Mouse (Mus musculus) neural tube, embryonic 15.5 days (tissue): ENCODE data around the gene Mapk8ip1. TPM values are rescaled to one million over a fixed set of nuclear protein-coding genes. Genes with fewer than 3 reads are reported as not detected.
A peak's percentile ranks its signal among the peaks of the same experiment; 100 is the strongest.

Experiments used
- ATAC-seq: fragments of 200-750 bp; cut with Nextera tagmentation; 2 replicates; pipeline ENCODE4 v1.8.0; 2017; ENCODE audit warnings: mild to moderate bottlenecking, moderate TSS enrichment, moderate library complexity; ENCODE audit not compliant: low FRiP score
- H3K27ac ChIP-seq: fragments of 300-500 bp; sonication (generic); replicated peaks from 2 replicates; pipeline ENCODE4 v1.5.1; 2015; ENCODE audit warnings: mild to moderate bottlenecking, inconsistent platforms
- H3K27me3 ChIP-seq: fragments of 300-500 bp; sonication (generic); replicated peaks from 2 replicates; pipeline ENCODE4 v1.6.1; 2015; ENCODE audit warnings: inconsistent platforms
- H3K36me3 ChIP-seq: fragments of 300-500 bp; sonication (generic); 2 replicates; pipeline ENCODE4 v1.6.1; 2015; ENCODE audit warnings: inconsistent platforms
- H3K4me1 ChIP-seq: fragments of 300-500 bp; sonication (generic); 2 replicates; pipeline ENCODE4 v1.6.1; 2015; ENCODE audit warnings: inconsistent platforms
- H3K4me2 ChIP-seq: fragments of 300-500 bp; sonication (generic); 2 replicates; pipeline ENCODE4 v1.6.1; 2015; ENCODE audit warnings: inconsistent platforms, mild to moderate bottlenecking, moderate library complexity
- H3K4me3 ChIP-seq: fragments of 300-500 bp; sonication (generic); replicated peaks from 2 replicates; pipeline ENCODE4 v1.5.1; 2015; ENCODE audit warnings: mild to moderate bottlenecking, inconsistent platforms
- H3K9ac ChIP-seq: fragments of 300-500 bp; sonication (generic); replicated peaks from 2 replicates; pipeline ENCODE4 v1.6.1; 2015; ENCODE audit warnings: mild to moderate bottlenecking, inconsistent platforms
- H3K9me3 ChIP-seq: fragments of 300-500 bp; sonication (generic); replicated peaks from 2 replicates; pipeline ENCODE4 v1.6.1; 2016; ENCODE audit warnings: inconsistent platforms
- WGBS: fragments of 180-500 bp; shearing (Covaris S2); methylation state at CpG from one replicate; pipeline ENCODE4 v1.1.7; 2015; ENCODE audit warnings: mixed read lengths; 5-methylcytosine and 5-hydroxymethylcytosine counted together
- polyA plus RNA-seq: library from polyadenylated mRNA; unstranded; fragments of >200 nt; fragmentation: Nextera tagmentation; extraction: Ambion mirVana; gene quantifications from 2 replicates; pipeline ENCODE4 v1.2.1, GENCODE M21; 2015

The Mapk8ip1 gene
- polyA plus RNA-seq, 1 experiment from 2014 or later: 169 TPM

GRCm38 (mm10) chr2:92367383-92368029 is 33.6 kb downstream of the Mapk8ip1 start:
- ATAC-seq: no peak

GRCm38 (mm10) chr2:92365568-92365967 is 35.5 kb downstream of the Mapk8ip1 start:
- peaks cover 5% of the 10 kb centered on the region for H3K4me1 ChIP-seq

More at GRCm38 (mm10) chr2:92367383-92368029, 33.6 kb downstream of the Mapk8ip1 start:
- H3K9ac ChIP-seq: no peak overlapping the region
- H3K27me3 ChIP-seq: peaks cover 35% of the 10 kb centered on the region
- H3K9me3 ChIP-seq: no peaks in the 10 kb centered on the region
- H3K4me2 ChIP-seq: no peak overlapping the region
- H3K27ac ChIP-seq: no peak overlapping the region
- H3K4me3 ChIP-seq: no peak overlapping the region
- 40% methylated on average over 20 of the region's 20 CpGs for WGBS
- peaks cover 25% of the 10 kb centered on the region for H3K4me1 ChIP-seq
- H3K36me3 ChIP-seq: peaks cover 6% of the 10 kb centered on the region

GRCm38 (mm10) chr2:92364086-92364485 is 37.0 kb downstream of the Mapk8ip1 start:
- Histone ChIP-seq H3K9me3 (no peaks in the 10 kb centered on the region), H3K4me1 (peaks cover 7% of the 10 kb centered on the region; the same call in 1 of the 2 replicates), H3K36me3 (peaks cover 23% of the 10 kb centered on the region), H3K9ac (no peak overlapping the region), H3K27ac (no peak overlapping the region), H3K4me2 (no peak overlapping the region), H3K4me3 (no peak overlapping the region), H3K27me3 (peaks cover 6% of the 10 kb centered on the region)
- 93% methylated on average over 4 of the region's 4 CpGs for WGBS
- ATAC-seq: no peak

More at GRCm38 (mm10) chr2:92365568-92365967, 35.5 kb downstream of the Mapk8ip1 start:
- H3K27me3 ChIP-seq: peaks cover 21% of the 10 kb centered on the region
- H3K9ac ChIP-seq: no peak overlapping the region
- H3K4me3 ChIP-seq: no peak overlapping the region
- no peak overlapping the region for H3K4me2 ChIP-seq
- ATAC-seq: no peak
- 93% methylated on average over 10 of the region's 10 CpGs for WGBS
- H3K9me3 ChIP-seq: no peaks in the 10 kb centered on the region
- peaks cover 9% of the 10 kb centered on the region for H3K36me3 ChIP-seq
- H3K27ac ChIP-seq: no peak overlapping the region

GRCm38 (mm10) chr2:92362571-92363228 is 38.4 kb downstream of the Mapk8ip1 start:
- Histone ChIP-seq H3K4me1 (peaks cover 7% of the 10 kb centered on the region; the same call in 1 of the 2 replicates), H3K4me3 (no peak overlapping the region), H3K9ac (no peak overlapping the region), H3K36me3 (peaks cover 37% of the 10 kb centered on the region), H3K4me2 (no peak overlapping the region), H3K27me3 (no peaks in the 10 kb centered on the region), H3K27ac (no peak overlapping the region), H3K9me3 (no peaks in the 10 kb centered on the region)
- no peak for ATAC-seq
- WGBS: 94% methylated on average over 6 of the region's 6 CpGs

- Histone ChIP-seq H3K9me3 (no peaks in the 10 kb centered on the region), H3K4me3 (no peak overlapping the region), H3K4me1 (peaks cover 7% of the 10 kb centered on the region; the same call in 1 of the 2 replicates), H3K4me2 (no peak overlapping the region), H3K27me3 (no peaks in the 10 kb centered on the region), H3K36me3 (peaks cover 45% of the 10 kb centered on the region), H3K9ac (no peak overlapping the region), H3K27ac (peak overlapping the region; percentile 51; the same call in 1 of the 2 replicates)
- no peak for ATAC-seq
- WGBS: 87% methylated on average over 8 of the region's 8 CpGs
Observed at GRCm38 (mm10) chr2:92361795-92362194, 39.3 kb downstream of the Mapk8ip1 start.

- Histone ChIP-seq H3K36me3 (peaks cover 47% of the 10 kb centered on the region), H3K27me3 (no peaks in the 10 kb centered on the region), H3K9ac (no peak overlapping the region), H3K9me3 (no peaks in the 10 kb centered on the region), H3K4me3 (no peak overlapping the region), H3K4me2 (no peak overlapping the region), H3K4me1 (peaks cover 9% of the 10 kb centered on the region; the same call in 1 of the 2 replicates), H3K27ac (peak overlapping the region; percentile 75; the same call in 1 of the 2 replicates)
- 22% methylated on average over 12 of the region's 12 CpGs for WGBS
- peak; percentile 64; the same call in 1 of the 2 replicates for ATAC-seq
Observed at GRCm38 (mm10) chr2:92360893-92361292, 40.2 kb downstream of the Mapk8ip1 start.

GRCm38 (mm10) chr2:92360186-92360823 is 40.8 kb downstream of the Mapk8ip1 start:
- Histone ChIP-seq H3K27me3 (no peaks in the 10 kb centered on the region), H3K36me3 (peaks cover 47% of the 10 kb centered on the region), H3K27ac (peak overlapping the region; percentile 75), H3K9me3 (no peaks in the 10 kb centered on the region), H3K4me2 (no peak overlapping the region), H3K4me1 (peaks cover 13% of the 10 kb centered on the region; the same call in 1 of the 2 replicates), H3K4me3 (no peak overlapping the region), H3K9ac (no peak overlapping the region)
- 48% methylated on average over 25 of the region's 25 CpGs for WGBS
- ATAC-seq: peak; percentile 67

- no peaks in the 10 kb centered on the region for H3K9me3 ChIP-seq
- H3K27me3 ChIP-seq: no peaks in the 10 kb centered on the region
- H3K36me3 ChIP-seq: peaks cover 47% of the 10 kb centered on the region
- H3K4me1 ChIP-seq: peaks cover 18% of the 10 kb centered on the region; the same call in 1 of the 2 replicates
- WGBS: 80% methylated on average over 2 of the region's 2 CpGs
- no peak overlapping the region for H3K4me3 ChIP-seq
- no peak for ATAC-seq
- H3K9ac ChIP-seq: no peak overlapping the region
- H3K4me2 ChIP-seq: no peak overlapping the region
- H3K27ac ChIP-seq: no peak overlapping the region
Observed at GRCm38 (mm10) chr2:92359301-92359700, 41.8 kb downstream of the Mapk8ip1 start.

- Histone ChIP-seq H3K27me3 (no peaks in the 10 kb centered on the region), H3K9me3 (no peaks in the 10 kb centered on the region), H3K4me3 (no peak overlapping the region), H3K4me1 (peaks cover 34% of the 10 kb centered on the region), H3K4me2 (no peak overlapping the region), H3K27ac (no peak overlapping the region), H3K36me3 (peaks cover 57% of the 10 kb centered on the region), H3K9ac (no peak overlapping the region)
- WGBS: 78% methylated on average over 6 of the region's 6 CpGs
- no peak for ATAC-seq
Observed at GRCm38 (mm10) chr2:92354224-92354623, 46.8 kb downstream of the Mapk8ip1 start.

GRCm38 (mm10) chr2:92353402-92353801 is 47.7 kb downstream of the Mapk8ip1 start:
- H3K4me2 ChIP-seq: no peak overlapping the region
- peaks cover 36% of the 10 kb centered on the region for H3K4me1 ChIP-seq
- no peak overlapping the region for H3K27ac ChIP-seq
- H3K9ac ChIP-seq: no peak overlapping the region
- no peaks in the 10 kb centered on the region for H3K9me3 ChIP-seq
- 53% methylated on average over 5 of the region's 5 CpGs for WGBS
- H3K27me3 ChIP-seq: no peaks in the 10 kb centered on the region
- H3K4me3 ChIP-seq: no peak overlapping the region
- peaks cover 54% of the 10 kb centered on the region for H3K36me3 ChIP-seq
- no peak for ATAC-seq

- Histone ChIP-seq H3K27ac (no peak overlapping the region; the same call in 1 of the 2 replicates), H3K4me2 (no peak overlapping the region), H3K4me1 (peaks cover 33% of the 10 kb centered on the region), H3K27me3 (no peaks in the 10 kb centered on the region), H3K9me3 (no peaks in the 10 kb centered on the region), H3K4me3 (no peak overlapping the region), H3K9ac (no peak overlapping the region), H3K36me3 (peaks cover 46% of the 10 kb centered on the region)
- ATAC-seq: no peak
- 71% methylated on average over 5 of the region's 5 CpGs for WGBS
Observed at GRCm38 (mm10) chr2:92350686-92351085, 50.4 kb downstream of the Mapk8ip1 start.
